Mouse (Mus musculus) inflammation-experienced regulatory T-cells, adult 6 months (primary cell): ENCODE measurements around the gene Rrp1. TPM values are rescaled to one million over a fixed set of nuclear protein-coding genes. Genes with fewer than 3 reads are reported as not detected.

Source experiments
- polyA plus RNA-seq, 3 experiments: library from polyadenylated mRNA; unstranded; fragments of 100-300 nt; shearing (Covaris generic); gene quantifications; one replicate each; pipeline ENCODE4 v1.2.1; 2017

The Rrp1 gene
- polyA plus RNA-seq, 3 experiments from 2014 or later = 90.6 to 113 (median 101) TPM

Other genes with a start within 250 kb of the Rrp1 start
- 10 to 100 TPM in 2 of 3 experiments, 1 to 10 TPM in 1; 7.9 to 44.8 (median 39.6) TPM for gene D10Jhu81e, start 243.3 kb downstream of the Rrp1 start, polyA plus RNA-seq
- gene Pwp2, start 227.9 kb downstream of the Rrp1 start, polyA plus RNA-seq = 10 to 100 TPM in 2 of 3 experiments, 1 to 10 TPM in 1; 7.9 to 13.5 (median 11.9) TPM
- 10 to 100 TPM in 1 of 3 experiments, 1 to 10 TPM in 2; 5.0 to 10.6 (median 9.2) TPM for gene Trappc10, start 168.4 kb downstream of the Rrp1 start, polyA plus RNA-seq
- gene Agpat3, start 60.6 kb downstream of the Rrp1 start, polyA plus RNA-seq = 100 to 1,000 TPM in 2 of 3 experiments, 10 to 100 TPM in 1; 93.9 to 109 (median 101) TPM
- gene Cstb, start 12.6 kb upstream of the Rrp1 start, polyA plus RNA-seq = 100 to 1,000 TPM; 160 to 186 (median 183) TPM
- gene Pdxk, start 51.9 kb upstream of the Rrp1 start, polyA plus RNA-seq = 10 to 100 TPM in 1 of 3 experiments, 1 to 10 TPM in 2; 6.3 to 11.6 (median 9.0) TPM
- gene Olfr1358, start 104.4 kb upstream of the Rrp1 start, polyA plus RNA-seq = not detected
- gene Ilvbl, start 161.3 kb upstream of the Rrp1 start, polyA plus RNA-seq = 10 to 100 TPM; 52.8 to 69.0 (median 58.9) TPM
- under 1 TPM in 2 of 3 experiments, not detected in 1; 0.60 to 0.83 TPM for gene Syde1, start 178.9 kb upstream of the Rrp1 start, polyA plus RNA-seq
- gene Olfr1357, start 205.0 kb upstream of the Rrp1 start, polyA plus RNA-seq = not detected